Mouse (Mus musculus) G1E (cell line): Measurements from ENCODE around the gene Colec11.

ENCODE experiments used
- CTCF ChIP-seq: IDR thresholded peaks from 2 replicates; pipeline ENCODE4 v1.5.1; 2012; ENCODE audit warnings: low read depth, low read length, inconsistent platforms, mixed read lengths
- POLR2AphosphoS5 ChIP-seq: IDR thresholded peaks from 2 replicates; pipeline ENCODE4 v1.6.1; 2012; ENCODE audit warnings: low read depth, low read length, inconsistent platforms; ENCODE audit not compliant: insufficient replicate concordance

DNA sequence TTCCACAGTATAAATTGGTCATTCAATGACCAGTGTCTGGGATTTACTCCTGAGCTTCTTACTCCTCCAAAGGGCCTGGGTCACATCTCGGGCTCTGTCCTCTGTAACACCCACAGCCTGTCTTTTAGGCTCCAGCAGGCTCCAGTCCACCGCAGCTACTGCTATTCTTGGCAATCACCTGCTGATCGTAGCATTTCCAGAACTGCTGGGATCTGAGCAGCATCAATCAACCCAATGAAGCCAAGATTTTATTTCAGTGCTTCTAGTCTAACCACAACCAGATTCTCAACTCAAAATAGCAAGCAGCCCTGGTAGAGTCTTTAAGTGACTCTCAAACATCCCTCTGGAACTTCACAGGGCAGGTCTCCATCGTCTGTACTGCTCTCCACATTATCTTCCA, 74.3 kb downstream of the Colec11 start:
- TF ChIP-seq CTCF = no peak
- TF ChIP-seq POLR2AphosphoS5 = no peak
